Mouse (Mus musculus) lung, postnatal 0 days (tissue): ENCODE measurements around the gene Jmjd8. TPM values are rescaled to one million over a fixed set of nuclear protein-coding genes. Genes with fewer than 3 reads are reported as not detected.

Source experiments
- ATAC-seq: fragments of 200-750 bp; cut with Nextera tagmentation; 2 replicates; pipeline ENCODE4 v1.8.0; 2017; ENCODE audit warnings: moderate library complexity
- DNase-seq: peaks from one replicate; pipeline ENCODE4 v3.0.0-alpha.2; 2016; ENCODE audit warnings: low spot score
- H3K27ac ChIP-seq: fragments of 300-500 bp; sonication (generic); 2 replicates; pipeline ENCODE4 v1.5.1; 2014; ENCODE audit warnings: antibody characterized with exemption, mild to moderate bottlenecking, low read length, mixed read lengths
- H3K27me3 ChIP-seq: fragments of 300-500 bp; sonication (generic); replicated peaks from 2 replicates; pipeline ENCODE4 v1.6.1; 2014; ENCODE audit warnings: low read length, mixed read lengths; ENCODE audit not compliant: insufficient read depth
- H3K36me3 ChIP-seq: fragments of 300-500 bp; sonication (generic); 2 replicates; pipeline ENCODE4 v1.6.1; 2014; ENCODE audit warnings: low read length, mixed read lengths; ENCODE audit not compliant: insufficient read depth
- H3K4me1 ChIP-seq: fragments of 300-500 bp; sonication (generic); 2 replicates; pipeline ENCODE4 v1.6.1; 2014; ENCODE audit warnings: antibody characterized with exemption, low read depth, low read length, mixed read lengths; ENCODE audit not compliant: insufficient read depth
- H3K4me2 ChIP-seq: fragments of 300-500 bp; sonication (generic); replicated peaks from 2 replicates; pipeline ENCODE4 v1.6.1; 2014; ENCODE audit warnings: low read depth, mild to moderate bottlenecking, low read length, moderate library complexity, mixed read lengths
- H3K4me3 ChIP-seq: fragments of 300-500 bp; sonication (generic); 2 replicates; pipeline ENCODE4 v1.5.1; 2014; ENCODE audit warnings: low read depth, low read length
- H3K9ac ChIP-seq: fragments of 300-500 bp; sonication (generic); replicated peaks from 2 replicates; pipeline ENCODE4 v1.6.1; 2014; ENCODE audit warnings: low read depth, mild to moderate bottlenecking
- H3K9me3 ChIP-seq: fragments of 300-500 bp; sonication (generic); 2 replicates; pipeline ENCODE4 v1.6.1; 2016; ENCODE audit warnings: low read length, mixed read lengths
- CTCF ChIP-seq: IDR thresholded peaks from 2 replicates; pipeline ENCODE4 v1.5.1; 2016; ENCODE audit warnings: antibody characterized with exemption, mild to moderate bottlenecking
- EP300 ChIP-seq: IDR thresholded peaks from 2 replicates; pipeline ENCODE4 v1.6.1; 2016; ENCODE audit warnings: antibody characterized with exemption, mild to moderate bottlenecking, control low read depth
- WGBS: fragments of 180-500 bp; shearing (Covaris S2); extraction: QIAGEN DNeasy Blood & Tissue Kit; methylation state at CpG from one replicate; pipeline ENCODE4 v1.1.7; 2014; 5-methylcytosine and 5-hydroxymethylcytosine counted together
- polyA plus RNA-seq: library from polyadenylated mRNA; unstranded; fragments of >200 nt; fragmentation: Nextera tagmentation; extraction: Ambion mirVana; gene quantifications from 2 replicates; pipeline ENCODE4 v1.2.1, GENCODE M21; 2015

Jmjd8 gene
- polyA plus RNA-seq, 1 experiment from 2014 or later: 28.0 TPM

GRCm38 (mm10) chr17:25843636-25844395 is 15.1 kb downstream of the Jmjd8 start:
- Histone ChIP-seq H3K9ac (peak overlapping the region; percentile 63), H3K27me3 (no peaks in the 10 kb centered on the region), H3K4me2 (peak overlapping the region; percentile 89), H3K9me3 (no peaks in the 10 kb centered on the region), H3K4me1 (0 out of 2 replicates have a peak, but pooled peaks cover 4% of the 10 kb centered on the region), H3K4me3 (peak overlapping the region; percentile 77), H3K27ac (peak overlapping the region; percentile 81), H3K36me3 (peaks cover 13% of the 10 kb centered on the region; the same call in 1 of the 2 replicates)
- TF ChIP-seq EP300 (no peak), CTCF (no peak)
- DNase-seq (no peak), ATAC-seq (peak; percentile 42)
- whole genome bisulfite sequencing: 2% methylated on average over 33 of the region's 38 CpGs

- Histone ChIP-seq H3K9ac (peak within 1 kb of the TSS; percentile 63), H3K4me3 (peak within 1 kb of the TSS; percentile 77), H3K36me3 (peaks cover 13% of the 10 kb centered on the region; the same call in 1 of the 2 replicates), H3K4me1 (0 out of 2 replicates have a peak, but pooled peaks cover 4% of the 10 kb centered on the region), H3K27me3 (no peaks in the 10 kb centered on the region), H3K4me2 (peak within 1 kb of the TSS; percentile 89), H3K9me3 (no peaks in the 10 kb centered on the region), H3K27ac (peak within 1 kb of the TSS; percentile 81)
- 3% methylated on average over 18 of the region's 21 CpGs for WGBS
- TF ChIP-seq EP300 (no peak), CTCF (peak; percentile 81)
- ATAC-seq: peak; percentile 99
- DNase-seq: peak; percentile 98
These were observed 15.8 kb downstream of the Jmjd8 start, which contains the start of gene Rhot2 for GRCm38 (mm10) chr17:25844396-25844901. Gene Rhot2, minus strand, starts transcription at chr17:25844851.

- Histone ChIP-seq H3K27ac (no peak overlapping the region), H3K4me1 (peaks cover 4% of the 10 kb centered on the region; the same call in 1 of the 2 replicates), H3K4me3 (no peak overlapping the region), H3K36me3 (no peaks in the 10 kb centered on the region), H3K27me3 (no peaks in the 10 kb centered on the region), H3K4me2 (no peak overlapping the region), H3K9ac (no peak overlapping the region), H3K9me3 (no peaks in the 10 kb centered on the region)
- ATAC-seq (no peak), DNase-seq (no peak)
- WGBS: 90% methylated on average over 6 of the region's 6 CpGs
- TF ChIP-seq EP300 (no peak), CTCF (no peak)
These were observed 31.6 kb downstream of the Jmjd8 start for GRCm38 (mm10) chr17:25860229-25860628.

- no peaks in the 10 kb centered on the region for H3K27me3 ChIP-seq
- H3K4me3 ChIP-seq: peak within 1 kb of the TSS; percentile 58
- no peaks in the 10 kb centered on the region for H3K36me3 ChIP-seq
- WGBS: 6% methylated on average over 61 of the region's 65 CpGs
- no peak for TF ChIP-seq EP300
- peak; percentile 58 for TF ChIP-seq CTCF
- H3K9me3 ChIP-seq: no peaks in the 10 kb centered on the region
- H3K4me1 ChIP-seq: peaks cover 4% of the 10 kb centered on the region; the same call in 1 of the 2 replicates
- DNase-seq (peak; percentile 96), ATAC-seq (peak; percentile 98)
- peak within 1 kb of the TSS; percentile 92 for H3K4me2 ChIP-seq
- H3K9ac ChIP-seq: peak within 1 kb of the TSS; percentile 55
- peak within 1 kb of the TSS; percentile 71 for H3K27ac ChIP-seq
These were observed 32.4 kb downstream of the Jmjd8 start, which contains the start of gene Wdr90 for GRCm38 (mm10) chr17:25860832-25861703. Gene Wdr90, minus strand, starts transcription at chr17:25861501.

- ATAC-seq: no peak; the same call in 1 of the 2 replicates
- 11% methylated on average over 6 of the region's 6 CpGs for WGBS
These were observed 33.3 kb downstream of the Jmjd8 start for GRCm38 (mm10) chr17:25861704-25862612.

More at GRCm38 (mm10) chr17:25861704-25862612, 33.3 kb downstream of the Jmjd8 start:
- Histone ChIP-seq H3K27ac (peak overlapping the region; percentile 71), H3K9ac (peak overlapping the region; percentile 55), H3K4me2 (peak overlapping the region; percentile 92), H3K4me3 (peak overlapping the region; percentile 58), H3K9me3 (no peaks in the 10 kb centered on the region), H3K4me1 (peaks cover 4% of the 10 kb centered on the region; the same call in 1 of the 2 replicates), H3K36me3 (no peaks in the 10 kb centered on the region), H3K27me3 (no peaks in the 10 kb centered on the region)
- TF ChIP-seq EP300 (no peak), CTCF (no peak)
- DNase-seq: no peak
